Mouse (Mus musculus): ENCODE measurements around the gene Gm42906. TPM values are rescaled to one million over a fixed set of nuclear protein-coding genes. Genes with fewer than 3 reads are reported as not detected.

The Gm42906 gene
- polyA plus RNA-seq, 1 experiment from 2014 or later, result not detected

GRCm38 (mm10) chr5:151409282-151409681 is 18.7 kb downstream of the Gm42906 start:
- H3K9me3 ChIP-seq, result no peaks in the 10 kb centered on the region
- no peak overlapping the region for H3K9ac ChIP-seq
- H3K4me3 ChIP-seq, result no peak overlapping the region
- WGBS, result 21% methylated on average over 1 of the region's 1 CpGs
- no peak for ATAC-seq (ENCODE audit: borderline replicate concordance, extremely low read depth, low FRiP score, low TSS enrichment)
- H3K4me1 ChIP-seq, result peaks cover 11% of the 10 kb centered on the region
- no peak overlapping the region for H3K4me2 ChIP-seq
- no peaks in the 10 kb centered on the region for H3K36me3 ChIP-seq
- H3K27me3 ChIP-seq, result no peaks in the 10 kb centered on the region
- H3K27ac ChIP-seq, result no peak overlapping the region

DNA sequence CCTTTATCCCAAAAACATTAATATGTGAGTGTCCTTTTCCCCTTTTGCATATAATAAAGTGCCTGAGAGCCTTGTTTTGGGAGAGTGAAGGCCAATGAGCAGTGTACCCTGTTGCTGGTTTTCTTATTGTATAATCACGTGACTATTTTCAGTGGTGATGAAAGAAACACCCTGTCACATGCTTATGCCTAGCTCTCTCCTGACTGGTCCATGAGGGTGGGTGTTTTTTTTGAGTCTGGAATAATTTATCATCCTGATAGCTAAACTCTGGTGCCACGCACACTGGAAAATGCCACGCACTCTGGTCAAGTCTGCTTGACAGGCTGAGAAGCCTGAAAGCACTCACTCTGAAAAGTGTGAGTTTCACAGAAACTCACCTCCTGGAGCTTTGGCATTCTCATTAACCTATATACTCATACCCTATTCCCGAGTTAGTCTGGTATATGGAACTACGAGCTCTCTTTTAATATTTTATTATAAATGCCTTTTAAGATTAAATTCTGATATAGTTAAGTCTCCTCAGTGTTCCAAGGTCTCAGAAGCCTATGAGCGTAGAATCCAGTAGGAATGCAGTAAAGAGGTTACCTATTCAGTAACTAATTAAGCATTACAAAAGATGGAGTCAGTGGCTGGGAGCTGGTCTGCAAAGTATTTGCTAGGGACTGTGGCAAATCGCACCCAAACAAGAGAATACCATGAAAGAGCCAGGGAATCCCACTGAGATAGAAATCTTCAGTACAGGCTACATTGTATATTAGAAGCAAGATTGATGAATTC is 19.7 kb downstream of the Gm42906 start:
- no peak overlapping the region for H3K4me2 ChIP-seq
- no peak for ATAC-seq (ENCODE audit: borderline replicate concordance, extremely low read depth, low FRiP score, low TSS enrichment)
- no peaks in the 10 kb centered on the region for H3K9me3 ChIP-seq
- H3K27me3 ChIP-seq, result no peaks in the 10 kb centered on the region
- H3K27ac ChIP-seq, result no peak overlapping the region
- WGBS, result 41% methylated on average over 7 of the region's 7 CpGs
- no peak overlapping the region for H3K9ac ChIP-seq
- H3K4me1 ChIP-seq, result peaks cover 7% of the 10 kb centered on the region
- H3K4me3 ChIP-seq, result no peak overlapping the region
- no peaks in the 10 kb centered on the region for H3K36me3 ChIP-seq

- no peak overlapping the region for H3K27ac ChIP-seq
- no peaks in the 10 kb centered on the region; the same call in 1 of the 2 replicates for H3K4me1 ChIP-seq
- H3K4me2 ChIP-seq, result no peak overlapping the region
- no peak overlapping the region for H3K9ac ChIP-seq
- no peaks in the 10 kb centered on the region for H3K27me3 ChIP-seq
- no peaks in the 10 kb centered on the region for H3K9me3 ChIP-seq
- no peaks in the 10 kb centered on the region for H3K36me3 ChIP-seq
- WGBS, result 76% methylated on average over 3 of the region's 3 CpGs
- no peak overlapping the region for H3K4me3 ChIP-seq
- no peak for ATAC-seq (ENCODE audit: borderline replicate concordance, extremely low read depth, low FRiP score, low TSS enrichment)
These were observed 20.5 kb downstream of the Gm42906 start for GRCm38 (mm10) chr5:151407493-151407892.

DNA sequence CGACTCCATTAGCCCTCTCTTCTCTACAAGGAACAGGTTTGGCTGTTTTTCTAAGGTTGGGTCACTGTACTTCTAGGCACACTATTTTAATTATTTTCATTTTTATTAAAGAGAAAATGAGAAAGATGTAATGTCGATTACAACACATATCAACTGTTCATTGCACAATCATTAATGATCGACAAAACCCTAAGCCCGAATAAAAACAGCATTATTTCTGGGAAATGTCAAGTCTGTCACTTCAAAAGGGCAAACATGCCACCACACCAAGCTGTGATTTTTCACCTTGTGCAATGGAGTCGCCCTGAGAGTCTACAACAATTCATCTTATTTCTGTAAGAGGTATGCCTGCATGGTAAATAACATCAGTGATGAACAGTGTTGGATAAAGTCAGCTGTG is 21.7 kb downstream of the Gm42906 start:
- no peak for ATAC-seq (ENCODE audit: borderline replicate concordance, extremely low read depth, low FRiP score, low TSS enrichment)
- Histone ChIP-seq H3K4me3 (no peak overlapping the region), H3K27ac (no peak overlapping the region), H3K9ac (no peak overlapping the region), H3K4me2 (no peak overlapping the region), H3K4me1 (no peaks in the 10 kb centered on the region), H3K9me3 (no peaks in the 10 kb centered on the region), H3K27me3 (no peaks in the 10 kb centered on the region), H3K36me3 (no peaks in the 10 kb centered on the region)
- 64% methylated on average over 5 of the region's 5 CpGs for WGBS

DNA sequence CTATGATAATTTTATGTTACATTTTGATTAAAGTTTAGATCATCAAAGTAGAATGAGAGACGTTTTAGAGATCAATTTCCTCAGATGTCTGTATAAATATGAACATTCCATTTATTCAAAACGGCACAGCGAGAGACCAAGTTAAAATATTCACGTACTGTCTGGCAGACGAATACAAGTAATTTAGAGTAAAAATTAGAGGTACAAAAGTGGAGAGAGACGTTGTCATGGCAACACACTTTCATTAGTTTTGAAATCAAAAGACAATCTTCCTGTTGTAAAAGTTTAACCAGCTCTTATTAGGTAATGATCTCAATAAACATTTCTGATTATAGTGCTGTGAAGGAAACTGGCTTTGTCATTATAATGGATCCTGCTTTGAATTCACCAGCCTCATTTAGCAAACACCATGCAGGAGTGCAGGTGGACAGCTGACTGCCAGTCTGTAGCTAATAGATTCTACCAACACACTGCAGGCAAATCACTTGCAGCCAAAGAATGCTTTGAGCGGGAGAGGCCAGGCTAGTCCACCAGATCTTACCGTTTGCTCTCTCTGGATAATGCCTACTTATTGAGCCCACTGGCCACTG is 22.6 kb downstream of the Gm42906 start:
- Histone ChIP-seq H3K4me2 (no peak overlapping the region), H3K9me3 (no peaks in the 10 kb centered on the region), H3K27me3 (no peaks in the 10 kb centered on the region), H3K36me3 (no peaks in the 10 kb centered on the region), H3K4me1 (no peaks in the 10 kb centered on the region), H3K9ac (no peak overlapping the region), H3K4me3 (no peak overlapping the region), H3K27ac (no peak overlapping the region)
- 60% methylated on average over 8 of the region's 8 CpGs for WGBS
- no peak for ATAC-seq (ENCODE audit: borderline replicate concordance, extremely low read depth, low FRiP score, low TSS enrichment)

GRCm38 (mm10) chr5:151403586-151403985 is 24.4 kb downstream of the Gm42906 start:
- no peak for ATAC-seq (ENCODE audit: borderline replicate concordance, extremely low read depth, low FRiP score, low TSS enrichment)
- no peak overlapping the region for H3K9ac ChIP-seq

GRCm38 (mm10) chr5:151400557-151400944 is 27.4 kb downstream of the Gm42906 start:
- H3K27me3 ChIP-seq, result no peaks in the 10 kb centered on the region
- WGBS, result 84% methylated on average over 2 of the region's 2 CpGs
- H3K9me3 ChIP-seq, result no peaks in the 10 kb centered on the region
- no peaks in the 10 kb centered on the region for H3K4me1 ChIP-seq
- H3K9ac ChIP-seq, result no peak overlapping the region
- ATAC-seq (ENCODE audit: borderline replicate concordance, extremely low read depth, low FRiP score, low TSS enrichment), result no peak
- no peak overlapping the region for H3K4me3 ChIP-seq
- no peak overlapping the region for H3K4me2 ChIP-seq
- H3K27ac ChIP-seq, result no peak overlapping the region
- no peaks in the 10 kb centered on the region for H3K36me3 ChIP-seq

More at GRCm38 (mm10) chr5:151403586-151403985, 24.4 kb downstream of the Gm42906 start:
- Histone ChIP-seq H3K4me3 (no peak overlapping the region), H3K36me3 (no peaks in the 10 kb centered on the region), H3K9me3 (no peaks in the 10 kb centered on the region), H3K27me3 (no peaks in the 10 kb centered on the region), H3K27ac (no peak overlapping the region), H3K4me2 (no peak overlapping the region), H3K4me1 (no peaks in the 10 kb centered on the region)
- 42% methylated on average over 2 of the region's 2 CpGs for WGBS

- no peaks in the 10 kb centered on the region for H3K9me3 ChIP-seq
- H3K9ac ChIP-seq, result no peak overlapping the region
- no peak overlapping the region for H3K27ac ChIP-seq
- ATAC-seq (ENCODE audit: borderline replicate concordance, extremely low read depth, low FRiP score, low TSS enrichment), result no peak
- no peaks in the 10 kb centered on the region for H3K27me3 ChIP-seq
- H3K4me3 ChIP-seq, result no peak overlapping the region
- H3K36me3 ChIP-seq, result no peaks in the 10 kb centered on the region
- 62% methylated on average over 7 of the region's 7 CpGs for WGBS
- H3K4me2 ChIP-seq, result no peak overlapping the region
- peaks cover 4% of the 10 kb centered on the region; the same call in 1 of the 2 replicates for H3K4me1 ChIP-seq
These were observed 27.9 kb downstream of the Gm42906 start for GRCm38 (mm10) chr5:151399918-151400556.

- no peak overlapping the region for H3K4me3 ChIP-seq
- H3K27ac ChIP-seq, result no peak overlapping the region
- H3K4me1 ChIP-seq, result peaks cover 19% of the 10 kb centered on the region
- no peaks in the 10 kb centered on the region for H3K36me3 ChIP-seq
- no peak overlapping the region for H3K4me2 ChIP-seq
- H3K9ac ChIP-seq, result no peak overlapping the region
- no peaks in the 10 kb centered on the region for H3K9me3 ChIP-seq
- no peaks in the 10 kb centered on the region for H3K27me3 ChIP-seq
- 65% methylated on average over 4 of the region's 4 CpGs for WGBS
- ATAC-seq (ENCODE audit: borderline replicate concordance, extremely low read depth, low FRiP score, low TSS enrichment), result no peak
These were observed 31.8 kb downstream of the Gm42906 start for GRCm38 (mm10) chr5:151396119-151396518.

DNA sequence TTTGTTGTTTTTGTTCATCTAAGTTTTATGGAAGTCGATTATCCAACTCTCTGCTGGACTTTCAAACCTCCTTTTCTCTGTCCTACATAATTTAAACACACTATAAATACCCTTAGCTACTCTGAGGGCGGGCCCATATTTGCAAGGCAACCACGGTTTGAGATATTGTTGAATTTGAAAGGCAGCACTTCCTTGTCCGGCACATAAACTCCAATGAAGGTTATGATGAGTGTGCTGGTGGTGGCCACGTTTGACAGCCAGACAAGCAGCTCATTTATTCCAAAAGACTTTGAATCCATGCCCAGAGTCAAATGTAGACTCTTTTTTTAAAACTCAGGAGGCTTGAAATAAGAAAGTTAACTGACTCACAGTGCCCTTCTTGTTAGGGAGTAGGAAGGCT is 33.3 kb downstream of the Gm42906 start:
- Histone ChIP-seq H3K9ac (no peak overlapping the region), H3K4me3 (no peak overlapping the region), H3K4me1 (peaks cover 19% of the 10 kb centered on the region), H3K9me3 (no peaks in the 10 kb centered on the region), H3K27ac (peak overlapping the region; percentile 87), H3K36me3 (no peaks in the 10 kb centered on the region), H3K27me3 (no peaks in the 10 kb centered on the region), H3K4me2 (peak overlapping the region; percentile 24; the same call in 1 of the 2 replicates)
- WGBS, result 20% methylated on average over 5 of the region's 5 CpGs
- ATAC-seq (ENCODE audit: borderline replicate concordance, extremely low read depth, low FRiP score, low TSS enrichment), result no peak

DNA sequence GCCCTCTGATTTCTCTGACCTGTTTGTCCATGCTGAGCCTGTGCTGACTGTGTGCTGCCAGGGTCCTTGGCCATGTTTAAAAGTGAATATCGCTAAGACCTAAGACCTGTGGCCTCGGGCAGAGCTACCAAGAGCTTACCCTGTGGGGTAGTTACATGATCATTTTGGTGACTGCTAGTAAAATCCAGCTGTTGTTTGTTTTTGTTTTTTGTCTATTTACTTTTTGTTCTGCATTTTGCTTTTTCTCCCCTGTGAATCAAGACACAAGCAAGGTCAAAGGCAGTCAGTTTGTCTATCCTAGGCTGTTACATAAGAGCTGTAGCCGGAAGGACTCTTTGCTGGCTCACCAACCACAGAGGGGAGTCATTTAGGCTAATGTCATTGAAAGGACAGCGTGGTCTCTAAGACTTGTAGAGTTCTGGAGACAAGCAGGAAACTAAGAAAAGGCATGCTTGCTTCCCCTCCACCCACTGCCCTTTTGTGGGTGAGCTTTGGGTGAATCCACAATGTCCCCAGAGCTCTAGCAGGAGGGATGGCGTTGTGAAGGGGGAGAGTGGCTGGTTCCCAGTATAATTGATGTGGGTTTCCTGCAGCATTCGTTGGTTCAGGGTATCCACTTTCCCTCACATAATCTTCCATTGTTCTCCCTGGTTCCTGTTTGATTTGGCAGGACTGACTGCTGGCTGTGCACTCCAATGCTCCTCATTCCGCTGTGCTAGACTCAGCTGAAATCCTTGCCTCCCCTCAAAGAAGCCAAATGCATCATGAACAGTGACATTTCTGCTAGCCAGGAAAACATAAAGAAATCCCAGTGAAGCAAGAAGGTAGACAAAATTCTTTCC is 33.9 kb downstream of the Gm42906 start:
- Histone ChIP-seq H3K36me3 (no peaks in the 10 kb centered on the region), H3K4me2 (peak overlapping the region; percentile 24; the same call in 1 of the 2 replicates), H3K9ac (no peak overlapping the region), H3K9me3 (no peaks in the 10 kb centered on the region), H3K27me3 (no peaks in the 10 kb centered on the region), H3K4me3 (no peak overlapping the region), H3K27ac (peak overlapping the region; percentile 87), H3K4me1 (peaks cover 19% of the 10 kb centered on the region)
- 36% methylated on average over 7 of the region's 7 CpGs for WGBS
- peak; percentile 67; the same call in 1 of the 2 replicates for ATAC-seq (ENCODE audit: borderline replicate concordance, extremely low read depth, low FRiP score, low TSS enrichment)

All from lung, embryonic 15.5 days (tissue).